Mouse (Mus musculus) 3T3-L1 (cell line): ENCODE results near the gene Hapln3.

Source experiments
- DNase-seq: peaks from one replicate; pipeline ENCODE4 v3.0.0-alpha.2; 2015; ENCODE audit warnings: low read depth, low spot score

The Hapln3 gene

DNA sequence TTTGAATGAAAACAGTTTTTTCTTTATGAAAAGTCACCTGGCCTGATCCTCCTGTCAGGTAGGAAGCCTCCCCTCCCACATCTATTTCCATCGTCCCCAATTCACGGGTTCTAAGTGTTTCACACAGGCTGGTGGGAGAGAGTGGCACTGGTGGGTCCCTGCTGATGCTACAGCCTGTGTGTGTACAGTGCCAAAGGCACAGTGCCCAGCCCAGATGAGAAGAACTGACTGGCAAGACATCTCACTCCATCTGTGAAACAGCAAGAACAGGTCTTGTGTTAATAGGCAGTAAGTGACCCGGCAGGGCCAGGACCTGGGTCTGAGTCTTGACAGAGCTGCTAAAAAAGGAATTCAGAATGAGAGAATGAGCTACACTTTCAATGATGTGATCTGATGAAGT, 51.6 kb downstream of the Hapln3 start:
- DNase-seq: no peak

- peak; percentile 54 for DNase-seq
These were observed 62.6 kb downstream of the Hapln3 start for GRCm38 (mm10) chr7:79068231-79068630.

GRCm38 (mm10) chr7:79067466-79067865, 63.4 kb downstream of the Hapln3 start:
- no peak for DNase-seq
